ENCODE assay signal across 8 mouse cellular contexts in genomic region chr12:86800765-86801147, GRCm38 (mm10).
A peak's percentile ranks its signal among the peaks of the same experiment; 100 is the strongest.
DNase-seq lines count a peak whose midpoint lies in the region; ATAC-seq and TF ChIP-seq lines count a peak whose summit lies in the region.

No protein-coding gene starts in this region.

- H3K27ac ChIP-seq in kidney, embryonic 16.5 days (ENCODE audit: low read length): peak overlapping the region; percentile 99
- peak overlapping the region; percentile 97 for H3K27ac ChIP-seq in stomach, postnatal 0 days (replicated peaks)

- peaks cover 74% of the 10 kb centered on the region for H3K4me1 ChIP-seq in kidney, embryonic 16.5 days (ENCODE audit: insufficient read depth, low read length)
- H3K4me1 ChIP-seq in stomach, postnatal 0 days (replicated peaks; ENCODE audit: control insufficient read depth, insufficient read depth): peaks cover 13% of the 10 kb centered on the region

- peak; percentile 72 for ATAC-seq in granulocyte monocyte progenitor cell, adult 5-6 weeks (replicated peaks; ENCODE audit: poor library complexity, severe bottlenecking)
- peak; percentile 33 for ATAC-seq in kidney, embryonic 16.5 days (ENCODE audit: low FRiP score, low TSS enrichment)
- ATAC-seq in stomach, postnatal 0 days (ENCODE audit: low FRiP score, low TSS enrichment): peak; percentile 64

- H3K27me3 ChIP-seq in kidney, embryonic 16.5 days (ENCODE audit: insufficient read depth, low read length): no peaks in the 10 kb centered on the region
- H3K27me3 ChIP-seq in stomach, postnatal 0 days (ENCODE audit: control insufficient read depth, insufficient read depth, low read length): no peaks in the 10 kb centered on the region

- H3K4me3 ChIP-seq in kidney, embryonic 16.5 days (ENCODE audit: low read length): peak overlapping the region; percentile 13
- H3K4me3 ChIP-seq in stomach, postnatal 0 days (ENCODE audit: low read depth, low read length): peak overlapping the region; percentile 10; the same call in 1 of the 2 replicates

- 0% methylated on average over 7 of the region's 7 CpGs for WGBS in kidney, embryonic 16.5 days
- WGBS in stomach, postnatal 0 days: under 1% methylated on average over 7 of the region's 7 CpGs

- peak; percentile 44 to 59 for DNase-seq in spleen, postnatal 36 days (ENCODE audit: low spot score in 2 of 2)
- DNase-seq in spleen, adult 18-20 months: no peak
- DNase-seq in c-Kit-positive CD71-negative TER-119-negative erythroid progenitor cells, embryonic 14.5 days (ENCODE audit: low read depth): peak; percentile 68
- peak; percentile 85 for DNase-seq in lung, postnatal 25 days (ENCODE audit: low spot score)
- no peak for DNase-seq in stomach, postnatal 0 days (ENCODE audit: low spot score)
- no peak for DNase-seq in adrenal gland, postnatal 25 days

- TF ChIP-seq CTCF in stomach, postnatal 0 days (IDR thresholded peaks at IDR 0.05; ENCODE audit: low read depth): no peak

- H3K9ac ChIP-seq in kidney, embryonic 16.5 days (replicated peaks; ENCODE audit: low read length): peak overlapping the region; percentile 60
- peak overlapping the region; percentile 2; the same call in 1 of the 2 replicates for H3K9ac ChIP-seq in stomach, postnatal 0 days (ENCODE audit: low read length)

- H3K36me3 ChIP-seq in kidney, embryonic 16.5 days (ENCODE audit: insufficient read depth, low read length): no peaks in the 10 kb centered on the region
- H3K36me3 ChIP-seq in stomach, postnatal 0 days (ENCODE audit: control insufficient read depth, insufficient read depth, low read length): no peaks in the 10 kb centered on the region

- H3K4me2 ChIP-seq in kidney, embryonic 16.5 days (replicated peaks; ENCODE audit: low read depth, low read length): peak overlapping the region; percentile 50
- H3K4me2 ChIP-seq in stomach, postnatal 0 days (replicated peaks; ENCODE audit: low read depth): peak overlapping the region; percentile 50

- H3K9me3 ChIP-seq in kidney, embryonic 16.5 days (ENCODE audit: low read length): no peaks in the 10 kb centered on the region
- H3K9me3 ChIP-seq in stomach, postnatal 0 days (ENCODE audit: control insufficient read depth, low read length): no peaks in the 10 kb centered on the region

- no peak for TF ChIP-seq EP300 in stomach, postnatal 0 days (optimal IDR thresholded peaks at IDR 0.05)

Comparison
In these comparisons a context has a peak if more than half of its experiments do, and no peak if none do; other contexts are left out.
1. DNase-seq: peak in spleen, postnatal 36 days (2 of 2), c-Kit-positive CD71-negative TER-119-negative erythroid progenitor cells, embryonic 14.5 days (single experiment) and lung, postnatal 25 days (single experiment); none in spleen, adult 18-20 months (0 of 2), stomach, postnatal 0 days (single experiment) and adrenal gland, postnatal 25 days (single experiment).
2. Peak in every context shown above with its lines, with median percentiles within 50 percentile points of each other: ATAC-seq.